Mouse (Mus musculus): ENCODE measurements around the gene Aldh9a1. TPM values are rescaled to one million over a fixed set of nuclear protein-coding genes. Genes with fewer than 3 reads are reported as not detected.
A peak's percentile ranks its signal among the peaks of the same experiment; 100 is the strongest.

Aldh9a1 gene
- total RNA-seq, 2 experiments from 2014 or later, result 21.4 to 23.6 TPM

- intact Hi-C loops (cut with DNase I), result loop anchor here (10.0 kb wide), 1 partner anchor 483 kb away; no protein-coding TSS in a partner anchor
- DNase-seq (ENCODE audit: low spot score), result no peak
Measured at GRCm38 (mm10) chr1:167411991-167412715, 62.4 kb downstream of the Aldh9a1 start.

GRCm38 (mm10) chr1:167414846-167415245, 65.1 kb downstream of the Aldh9a1 start:
- intact Hi-C loops (cut with DNase I), result loop anchor here (1.0 to 10.0 kb wide), 4 partner anchors 222 to 480 kb away; no protein-coding TSS in a partner anchor
- DNase-seq (ENCODE audit: low spot score), result peak; percentile 28

Small RNA genes within 50 kb of the gene (microRNA-seq; reads per million reads assigned to microRNA genes)
- gene Gm25911, result not detected

Other genes starting within 250 kb of the Aldh9a1 start
- 10 to 100 TPM; 54.7 to 59.7 TPM for gene Uck2, start 64.7 kb upstream of the Aldh9a1 start, total RNA-seq (2021)
- 10 to 100 TPM; 87.3 to 94.7 TPM for gene Tmco1, start 41.6 kb upstream of the Aldh9a1 start, total RNA-seq (2021)
- 100 to 1,000 TPM; 284 to 285 TPM for gene Mgst3, start 43.9 kb downstream of the Aldh9a1 start, total RNA-seq (2021)
- 1 to 10 TPM in 1 of 2 experiments, under 1 TPM in 1; 0.75 to 2.1 TPM for gene Lrrc52, start 116.8 kb downstream of the Aldh9a1 start, total RNA-seq (2021)
- 10 to 100 TPM; 63.8 to 66.6 TPM for gene Rxrg, start 248.4 kb downstream of the Aldh9a1 start, total RNA-seq (2021)